Mouse (Mus musculus): ENCODE data around the gene Ubiad1. TPM values are rescaled to one million over a fixed set of nuclear protein-coding genes. Genes with fewer than 3 reads are reported as not detected.

Ubiad1 gene
- 8.4 to 9.0 TPM (median 8.8 TPM) in 4 replicates for total RNA-seq (2023)

DNA sequence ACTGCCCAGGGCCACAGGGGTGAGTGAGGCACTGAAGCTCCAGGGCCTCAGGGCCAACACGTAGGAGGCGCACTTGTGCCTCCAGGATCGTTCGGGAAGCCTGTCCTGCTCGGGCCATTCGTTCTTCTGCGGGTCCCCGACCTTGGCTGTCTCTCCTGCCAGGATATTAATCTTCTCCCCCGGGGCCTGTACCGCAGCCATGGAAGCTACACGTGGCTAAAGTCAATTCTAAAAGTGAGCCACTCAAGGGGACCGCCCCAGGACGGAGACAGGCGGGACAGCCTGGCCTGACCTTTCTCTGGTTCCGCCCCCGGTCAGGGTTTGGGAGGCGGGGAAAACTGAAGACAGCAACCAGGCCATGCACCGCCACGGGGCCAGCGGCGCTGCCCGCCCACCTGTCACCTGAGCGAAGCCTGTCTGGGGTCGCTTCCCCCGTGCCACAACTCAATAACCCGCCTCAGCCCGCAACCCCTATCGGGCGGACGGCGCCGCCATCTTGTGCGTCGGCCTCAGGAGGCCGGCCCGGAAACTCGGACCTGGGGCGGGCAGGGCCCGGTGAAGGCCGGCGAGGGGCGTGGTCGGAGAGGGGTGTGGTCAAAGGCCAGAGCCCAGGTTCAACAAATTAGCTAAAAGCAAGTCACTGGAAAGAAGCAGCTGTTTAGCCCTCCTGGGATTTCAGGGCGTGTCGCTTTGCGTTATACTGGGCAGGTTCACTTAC, at the start of gene Ubiad1:
Gene Ubiad1, minus strand, starts transcription at position 522 of the 718 bp plus-strand sequence.

DNA sequence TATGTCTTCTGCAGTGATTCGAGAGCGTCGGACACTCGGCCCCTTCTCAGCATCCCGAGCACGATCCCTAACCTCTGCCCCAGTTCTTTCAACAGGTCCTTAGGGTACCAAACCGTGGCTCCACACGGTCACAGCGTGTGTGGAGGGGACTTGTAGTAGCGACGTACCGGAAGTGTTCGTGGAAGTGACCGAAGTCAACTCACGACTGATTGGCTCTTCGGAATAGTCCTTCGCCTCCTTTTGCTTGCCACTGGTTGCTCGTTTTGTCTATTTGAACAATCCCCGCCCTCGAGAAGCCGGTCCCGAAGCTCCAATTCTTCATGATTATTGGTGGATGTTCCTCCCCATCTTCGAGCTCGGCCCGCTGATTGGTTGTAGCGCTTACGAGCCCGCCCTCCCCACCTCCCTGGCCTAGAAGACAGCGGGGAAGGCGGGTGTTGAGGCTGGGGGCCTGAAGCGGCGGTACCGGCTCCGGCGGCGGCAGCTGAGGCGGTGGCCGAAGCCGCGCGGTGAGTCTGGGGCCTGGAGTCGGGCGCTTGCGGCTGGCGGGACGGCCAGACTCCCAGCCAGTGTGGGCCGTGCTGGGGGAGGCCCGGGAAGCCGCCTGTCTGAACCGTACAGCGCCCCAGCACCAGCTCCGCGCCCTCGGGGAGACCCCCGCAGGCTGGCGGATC, 3.7 kb upstream of the Ubiad1 start, which contains the start of gene Mtor:
Gene Mtor, plus strand, starts transcription at position 433 of the 674 bp plus-strand sequence.

Other genes starting within 250 kb of the Ubiad1 start
- not detected in 4 replicates for gene Disp3, start 156.8 kb downstream of the Ubiad1 start, total RNA-seq (2023)
- gene Mtor, start 3.8 kb upstream of the Ubiad1 start, total RNA-seq (2023), result 44.6 to 52.2 TPM (median 47.7 TPM) in 4 replicates
- 0.25 TPM in 1 of 4 replicates, not detected in the others for gene Angptl7, start 55.7 kb upstream of the Ubiad1 start, total RNA-seq (2023)
- gene Exosc10, start 113.7 kb upstream of the Ubiad1 start, total RNA-seq (2023), result 100 to 109 TPM (median 104 TPM) in 4 replicates
- gene Srm, start 146.7 kb upstream of the Ubiad1 start, total RNA-seq (2023), result 24.6 to 31.1 TPM (median 25.7 TPM) in 4 replicates
- 0.51 to 1.5 TPM (median 0.69 TPM) in 4 replicates for gene Masp2, start 157.8 kb upstream of the Ubiad1 start, total RNA-seq (2023)
- 342 to 373 TPM (median 346 TPM) in 4 replicates for gene Tardbp, start 182.2 kb upstream of the Ubiad1 start, total RNA-seq (2023)
- gene Gm572, start 198.5 kb upstream of the Ubiad1 start, total RNA-seq (2023), result not detected in 4 replicates